Mouse (Mus musculus): ENCODE results near the gene Olfr1358. TPM values are rescaled to one million over a fixed set of nuclear protein-coding genes. Genes with fewer than 3 reads are reported as not detected.

The Olfr1358 gene
- total RNA-seq, 1 experiment from 2014 or later = not detected

DNA sequence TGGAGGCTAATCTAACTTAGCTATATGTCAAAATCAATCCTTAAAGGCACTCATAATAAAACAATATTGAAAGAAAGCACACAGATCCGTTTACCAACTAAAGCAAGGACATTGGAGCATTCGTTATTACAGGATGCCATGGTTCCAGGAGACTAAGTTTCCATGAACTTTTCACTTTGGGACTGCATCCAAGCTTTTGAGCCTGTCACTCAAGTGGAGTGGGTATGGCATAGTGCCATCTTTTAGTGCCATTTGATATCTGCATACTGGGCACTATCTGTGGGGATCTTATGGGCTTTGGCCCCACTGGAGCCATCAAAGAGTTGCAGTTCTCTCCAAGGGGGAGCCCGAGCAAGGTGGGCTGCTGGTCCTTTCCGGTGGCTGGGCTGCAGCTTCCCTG, 8.3 kb downstream of the Olfr1358 start:
- no peak for ATAC-seq (replicated peaks in 1 of 2; ENCODE audit: insufficient read depth in 1 of 2, low FRiP score in 2 of 2, low TSS enrichment in 1 of 2, low read depth in 1 of 2, poor library complexity in 2 of 2, severe bottlenecking in 2 of 2)

GRCm38 (mm10) chr10:78540943-78541342, 23.7 kb downstream of the Olfr1358 start:
- peak; percentile 53 to 71; a peak in 2 of 4 replicates for ATAC-seq (replicated peaks in 1 of 2; ENCODE audit: insufficient read depth in 1 of 2, low FRiP score in 2 of 2, low TSS enrichment in 1 of 2, low read depth in 1 of 2, poor library complexity in 2 of 2, severe bottlenecking in 2 of 2)

DNA sequence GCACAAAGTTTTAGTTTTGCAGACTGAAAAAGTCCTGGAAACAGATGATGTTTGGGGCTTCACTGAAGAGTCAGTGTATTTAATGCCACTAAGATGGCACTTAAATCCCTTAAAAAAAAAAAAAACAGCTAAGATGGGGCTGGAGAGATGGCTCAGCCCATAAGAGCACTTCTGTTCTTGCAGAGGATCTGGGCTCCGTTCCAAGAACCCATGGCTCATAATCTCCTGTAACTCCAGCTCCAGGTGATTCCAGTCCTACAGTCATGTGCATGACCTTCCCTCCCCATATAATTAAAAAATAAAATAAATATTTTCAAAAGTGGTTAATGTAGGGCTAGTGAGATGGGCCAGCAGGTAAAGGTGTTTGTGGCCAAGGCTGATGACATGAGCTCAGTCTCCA, 47.8 kb downstream of the Olfr1358 start:
- ATAC-seq (replicated peaks in 1 of 2; ENCODE audit: insufficient read depth in 1 of 2, low FRiP score in 2 of 2, low TSS enrichment in 1 of 2, low read depth in 1 of 2, poor library complexity in 2 of 2, severe bottlenecking in 2 of 2) = no peak

DNA sequence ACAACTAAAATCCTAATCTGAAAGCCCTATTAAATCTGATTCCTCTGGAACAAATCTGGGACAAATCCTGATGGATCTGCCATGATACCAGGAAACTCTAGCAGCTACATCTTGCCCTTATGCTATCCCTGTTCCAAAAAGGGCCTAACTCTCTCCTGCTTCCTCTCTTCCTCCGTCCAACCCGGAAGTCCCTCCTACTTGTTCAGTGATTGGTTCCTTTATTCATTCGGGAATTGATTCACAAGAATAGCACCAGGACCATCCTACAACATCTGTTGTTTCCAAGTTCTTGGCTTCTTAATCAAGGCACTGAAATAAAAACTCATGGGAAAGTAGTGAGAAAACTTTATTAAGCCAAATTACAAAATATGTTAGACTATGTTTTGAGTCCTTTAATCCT, 52.0 kb downstream of the Olfr1358 start:
- no peak for ATAC-seq (replicated peaks in 1 of 2; ENCODE audit: insufficient read depth in 1 of 2, low FRiP score in 2 of 2, low TSS enrichment in 1 of 2, low read depth in 1 of 2, poor library complexity in 2 of 2, severe bottlenecking in 2 of 2)

DNA sequence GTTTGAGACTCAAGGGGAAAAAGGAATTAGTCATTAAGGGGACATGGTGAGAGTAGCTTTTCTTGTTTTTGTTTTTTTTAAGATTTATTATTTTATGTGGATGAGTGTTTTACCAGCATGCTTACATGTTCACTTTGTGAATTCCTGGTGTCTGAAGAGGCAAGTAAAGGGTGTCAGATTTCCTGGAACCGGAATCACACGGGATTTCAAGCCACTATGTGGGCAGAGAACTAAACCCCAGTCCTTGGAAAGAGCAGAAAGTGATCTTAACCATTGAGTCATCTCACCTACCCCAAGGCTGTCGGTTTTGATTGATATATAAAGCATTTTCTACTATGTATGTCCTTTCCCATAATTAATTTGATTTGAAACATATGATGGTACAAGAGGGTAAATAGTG, 52.5 kb downstream of the Olfr1358 start:
- no peak for ATAC-seq (replicated peaks in 1 of 2; ENCODE audit: insufficient read depth in 1 of 2, low FRiP score in 2 of 2, low TSS enrichment in 1 of 2, low read depth in 1 of 2, poor library complexity in 2 of 2, severe bottlenecking in 2 of 2)

Other genes with a start within 250 kb of the Olfr1358 start
- 10.9 and 13.1 TPM in 2 replicates for gene Agpat3, start 164.9 kb upstream of the Olfr1358 start, total RNA-seq (2017)
- 310 and 472 TPM in 2 replicates for gene Rrp1, start 104.4 kb upstream of the Olfr1358 start, total RNA-seq (2017)
- 28.9 and 59.0 TPM in 2 replicates for gene Cstb, start 91.8 kb upstream of the Olfr1358 start, total RNA-seq (2017)
- gene Pdxk, start 52.5 kb upstream of the Olfr1358 start, total RNA-seq (2017) = 12.3 and 17.1 TPM in 2 replicates
- gene Ilvbl, start 56.9 kb downstream of the Olfr1358 start, total RNA-seq (2017) = 14.7 and 19.3 TPM in 2 replicates
- 4.9 and 6.8 TPM in 2 replicates for gene Syde1, start 74.5 kb downstream of the Olfr1358 start, total RNA-seq (2017)
- not detected in 2 replicates for gene Olfr1357, start 100.6 kb downstream of the Olfr1358 start, total RNA-seq (2017)
- not detected in 2 replicates for gene Casp14, start 200.9 kb downstream of the Olfr1358 start, total RNA-seq (2017)
- gene Ccdc105, start 235.6 kb downstream of the Olfr1358 start, total RNA-seq (2017) = not detected in 2 replicates

All from hematopoietic stem cell, adult 5-6 weeks (primary cell).